Mouse (Mus musculus) spleen, adult 2 months (tissue): ENCODE results near the gene Lrp5.

ENCODE experiments used
- CTCF ChIP-seq: fragments of 200-500 bp; IDR thresholded peaks from 2 replicates; pipeline ENCODE4 v1.5.1; 2011; ENCODE audit warnings: mild to moderate bottlenecking, inconsistent platforms; ENCODE audit not compliant: insufficient read depth, insufficient read length, insufficient replicate concordance; ENCODE audit errors: extremely low read depth
- POLR2A ChIP-seq: fragments of 200-500 bp; IDR thresholded peaks from 2 replicates; pipeline ENCODE4 v1.6.1; 2011; ENCODE audit warnings: low read depth, low read length, inconsistent platforms

DNA sequence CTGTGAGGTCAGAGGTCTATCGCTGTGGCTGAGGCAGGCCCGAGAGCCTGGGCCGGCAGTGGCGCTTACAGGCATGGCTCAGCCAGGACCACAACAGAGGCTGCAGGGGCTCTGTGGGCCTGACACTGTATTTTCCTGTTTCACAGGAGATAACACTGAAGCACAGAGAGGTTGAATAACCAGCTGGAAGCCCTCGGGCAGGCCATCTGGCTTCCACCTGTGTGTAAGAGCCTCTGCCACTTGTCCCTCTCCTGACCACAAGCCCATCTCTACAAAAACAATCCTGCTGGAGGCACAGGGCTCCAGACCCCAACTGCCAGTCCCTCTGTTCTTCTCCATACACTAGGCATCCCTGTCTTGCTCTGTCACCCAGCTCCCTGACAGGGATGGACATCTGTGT lies 55.9 kb downstream of the Lrp5 start:
- TF ChIP-seq CTCF (no peak), POLR2A (no peak)
